Mouse (Mus musculus) lung, postnatal 0 days (tissue): ENCODE measurements around the gene Gm10717.
"Not testable (repeated sequence)": the region's sequence is repeated elsewhere in the genome, so short reads cannot be mapped to it uniquely, and the experiment has no call there.

ENCODE experiments used
- CTCF ChIP-seq: IDR thresholded peaks from 2 replicates; pipeline ENCODE4 v1.5.1; 2016; ENCODE audit warnings: antibody characterized with exemption, mild to moderate bottlenecking
- EP300 ChIP-seq: IDR thresholded peaks from 2 replicates; pipeline ENCODE4 v1.6.1; 2016; ENCODE audit warnings: antibody characterized with exemption, mild to moderate bottlenecking, control low read depth

DNA sequence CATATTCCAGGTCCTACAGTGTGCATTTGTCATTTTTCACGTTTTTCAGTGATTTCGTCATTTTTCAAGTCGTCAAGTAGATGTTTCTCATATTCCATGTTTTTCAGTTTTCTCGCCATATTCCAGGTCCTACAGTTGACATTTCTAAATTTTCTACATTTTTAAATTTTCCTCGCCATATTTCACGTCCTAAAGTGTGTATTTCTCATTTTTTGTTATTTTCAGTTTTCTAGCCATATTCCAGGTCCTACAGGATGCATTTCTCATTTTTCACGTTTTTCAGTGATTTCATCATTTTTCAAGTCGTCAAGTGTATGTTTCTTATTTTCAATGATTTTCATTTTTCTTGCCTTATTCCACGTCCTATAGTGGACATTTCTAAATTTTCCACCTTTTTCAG lies 1.5 kb downstream of the Gm10717 start:
- TF ChIP-seq CTCF, EP300: not testable (repeated sequence)
